Mouse (Mus musculus): Measurements from ENCODE around the gene Dennd5b. TPM values are rescaled to one million over a fixed set of nuclear protein-coding genes. Genes with fewer than 3 reads are reported as not detected.
"Not testable (repeated sequence)": the region's sequence is repeated elsewhere in the genome, so short reads cannot be mapped to it uniquely, and the experiment has no call there.

The Dennd5b gene
- polyA plus RNA-seq, 1 experiment from 2014 or later: 13.9 TPM

- peaks cover 33% of the 10 kb centered on the region for H3K4me1 ChIP-seq
- not testable (repeated sequence) for H3K4me3 ChIP-seq; H3K9ac ChIP-seq; H3K27me3 ChIP-seq; H3K9me3 ChIP-seq (replicated peaks); H3K27ac ChIP-seq; H3K4me2 ChIP-seq; ATAC-seq; H3K36me3 ChIP-seq (ENCODE audit: poor library complexity, severe bottlenecking)
- 91% methylated on average over 2 of the region's 3 CpGs for WGBS
Measured at GRCm38 (mm10) chr6:148940383-148940782, 161.1 kb downstream of the Dennd5b start.

Other genes with a start within 250 kb of the Dennd5b start
- 11.0 and 16.0 TPM in 2 replicates for gene Caprin2, start 205.4 kb downstream of the Dennd5b start, polyA plus RNA-seq (2015; fragmentation: Nextera tagmentation; extraction: Ambion mirVana)
- 187 and 207 TPM in 2 replicates for gene Sinhcaf, start 155.2 kb downstream of the Dennd5b start, polyA plus RNA-seq (2015; fragmentation: Nextera tagmentation; extraction: Ambion mirVana)
- gene Gm10203, start 28.5 kb upstream of the Dennd5b start, polyA plus RNA-seq (2015; fragmentation: Nextera tagmentation; extraction: Ambion mirVana): not detected in 2 replicates
- gene Etfbkmt, start 38.2 kb upstream of the Dennd5b start, polyA plus RNA-seq (2015; fragmentation: Nextera tagmentation; extraction: Ambion mirVana): 8.3 TPM in 2 replicates
- 95.6 and 98.2 TPM in 2 replicates for gene Amn1, start 87.0 kb upstream of the Dennd5b start, polyA plus RNA-seq (2015; fragmentation: Nextera tagmentation; extraction: Ambion mirVana)
- gene Resf1, start 207.7 kb upstream of the Dennd5b start, polyA plus RNA-seq (2015; fragmentation: Nextera tagmentation; extraction: Ambion mirVana): 39.7 and 45.3 TPM in 2 replicates